Mouse (Mus musculus) C2C12 (cell line): Measurements from ENCODE around the gene Elac2.

ENCODE experiments used
- CEBPB ChIP-seq: IDR thresholded peaks from one replicate; pipeline ENCODE4 v1.6.1; 2011; ENCODE audit warnings: low read depth, mild to moderate bottlenecking, control low read depth, moderate library complexity
- CTCF ChIP-seq: IDR thresholded peaks from one replicate; pipeline ENCODE4 v1.5.1; 2011; ENCODE audit not compliant: control insufficient read depth, insufficient read depth, insufficient read length
- MAX ChIP-seq: IDR thresholded peaks from one replicate; pipeline ENCODE4 v1.6.1; 2011; ENCODE audit warnings: mild to moderate bottlenecking, control low read depth
- MYOD1 ChIP-seq: IDR thresholded peaks from one replicate; pipeline ENCODE4 v1.6.1; 2011; ENCODE audit warnings: low read depth; ENCODE audit not compliant: control insufficient read depth, insufficient read length
- MYOG ChIP-seq: IDR thresholded peaks from one replicate; pipeline ENCODE4 v1.6.1; 2011; ENCODE audit not compliant: control insufficient read depth, insufficient read length; ENCODE audit errors: extremely low read depth
- USF1 ChIP-seq: IDR thresholded peaks from one replicate; pipeline ENCODE4 v1.6.1; 2011; ENCODE audit warnings: low read depth, mild to moderate bottlenecking, control low read depth, moderate library complexity

DNA sequence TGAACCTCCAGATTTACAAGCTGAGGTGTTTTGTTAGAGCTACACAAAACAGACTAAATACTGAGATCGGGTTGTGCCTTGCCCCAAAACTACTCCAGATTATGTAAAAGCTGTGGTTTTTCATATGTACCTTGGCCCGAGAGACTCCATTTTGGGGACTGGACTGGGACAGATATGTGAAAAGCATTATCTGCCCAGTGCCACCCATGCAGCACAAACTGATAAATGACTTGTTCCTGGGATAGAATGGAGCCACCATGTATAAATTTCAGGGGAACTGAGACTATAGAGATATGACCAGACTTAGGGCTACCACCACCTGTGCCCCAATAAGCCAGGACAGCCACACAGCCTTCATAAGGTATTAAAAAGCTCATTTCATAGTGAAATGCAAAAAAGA is 16.2 kb upstream of the Elac2 start:
- TF ChIP-seq MAX = no peak
- no peak for TF ChIP-seq CTCF
- no peak for TF ChIP-seq USF1
- no peak for TF ChIP-seq MYOG
- TF ChIP-seq CEBPB = no peak
- TF ChIP-seq MYOD1 = no peak
